Mouse (Mus musculus): ENCODE results near the gene Syt7.

DNA sequence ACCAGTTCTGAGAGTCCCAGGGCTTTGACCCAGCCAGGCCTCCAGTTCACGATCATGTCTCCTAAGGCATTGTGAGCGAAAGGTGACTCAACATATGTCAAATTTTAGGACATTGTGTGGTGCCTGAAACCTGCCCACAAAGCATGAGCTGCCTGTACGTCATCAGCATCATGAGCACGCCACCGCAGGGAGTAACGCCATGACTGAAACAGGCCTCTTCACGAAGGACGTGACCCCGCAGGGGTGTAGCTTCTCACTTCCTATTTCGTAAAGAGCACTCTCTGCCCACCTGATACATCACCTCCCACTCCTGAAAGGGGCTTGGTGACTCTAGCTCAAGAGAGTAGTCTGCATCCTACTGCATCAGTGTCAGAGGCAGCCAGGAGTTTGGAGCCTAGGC, 45.0 kb upstream of the Syt7 start:
- TF ChIP-seq CTCF (IDR thresholded peaks at IDR 0.05; ENCODE audit: borderline replicate concordance, extremely low read depth, insufficient read depth, insufficient read length) (no peak), POLR2A (IDR thresholded peaks at IDR 0.05; ENCODE audit: borderline replicate concordance, extremely low read depth, insufficient read depth, insufficient read length, poor library complexity, severe bottlenecking) (no peak)

Data from brain, embryonic 14.5 days (tissue).